ENCODE assay signal across 17 mouse cellular contexts in genomic region chr17:73038586-73038985, GRCm38 (mm10).
DNase-seq lines count a peak whose midpoint lies in the region; ATAC-seq lines count a peak whose summit lies in the region.
"Had no signal": no experiment of that assay in that cellular context is flagged by ENCODE, and none has a peak within 500 bp of the region (broad histone marks: within the 10 kb centered on the region; RNA-seq: fewer than 3 reads in every experiment).

No protein-coding gene starts in this region.

- DNase-seq in CD4-positive, CD25-positive, alpha-beta regulatory T cell, adult 2 months (ENCODE audit: low read depth, low spot score): peak; percentile 28
- DNase-seq in B cell, adult 2 months: peak; percentile 34 to 52
- no peak for DNase-seq in kidney, postnatal 36 days
- DNase-seq in cerebellum, adult 18-20 months: no peak
- DNase-seq: adrenal gland, adult 2 months; adrenal gland, postnatal 10 days; adrenal gland, postnatal 25 days; cerebellum, adult 11 months; cerebellum, adult 2 months; cerebellum, adult 9-10 months; cerebellum, postnatal 10 days; cerebellum, postnatal 25 days; forebrain, postnatal 0 days had no signal

- ATAC-seq in CD4-positive, CD25-positive, alpha-beta regulatory T cell, adult 4 months: no peak
- ATAC-seq in monocyte, adult 5-6 weeks (replicated peaks; ENCODE audit: insufficient number of reproducible peaks, low FRiP score, low TSS enrichment, poor library complexity, severe bottlenecking): 0 out of 2 replicates have a peak, but pooled peaks have one; percentile 28
- ATAC-seq: forebrain, embryonic 13.5 days; forebrain, embryonic 15.5 days; forebrain, postnatal 0 days had no signal

Comparison
In these comparisons a context has a peak if more than half of its experiments do, and no peak if none do; other contexts are left out.
1. DNase-seq: peak in CD4-positive, CD25-positive, alpha-beta regulatory T cell, adult 2 months (single experiment) and B cell, adult 2 months (2 of 2); none in kidney, postnatal 36 days (0 of 2) and cerebellum, adult 18-20 months (0 of 2).